20 mouse cellular contexts compared by ENCODE assay signal in genomic region chr11:102835549-102835948, GRCm38 (mm10). TPM values are rescaled to one million over a fixed set of nuclear protein-coding genes. Genes with fewer than 3 reads are reported as not detected.
DNase-seq lines count a peak whose midpoint lies in the region; ATAC-seq and TF ChIP-seq lines count a peak whose summit lies in the region.
"Had no signal": no experiment of that assay in that cellular context is flagged by ENCODE, and none has a peak within 500 bp of the region (broad histone marks: within the 10 kb centered on the region; RNA-seq: fewer than 3 reads in every experiment).

Gene Higd1b, plus strand, starts transcription at chr11:102835849.

- H3K27ac ChIP-seq in hindbrain, postnatal 0 days = peak within 1 kb of the TSS; percentile 20; the same call in 1 of the 2 replicates
- H3K27ac ChIP-seq in hindbrain, embryonic 12.5 days = no peak within 1 kb of the TSS
- H3K27ac ChIP-seq in neural tube, embryonic 14.5 days (ENCODE audit: low read depth, low read length) = no peak within 1 kb of the TSS
- H3K27ac ChIP-seq: embryonic facial prominence, embryonic 15.5 days had no signal

- DNase-seq in heart, adult 18-20 months = no peak
- no peak for DNase-seq in heart, adult 9 months (ENCODE audit: low spot score in 2 of 2)
- no peak for DNase-seq in hindbrain, postnatal 0 days (ENCODE audit: low spot score)
- DNase-seq in neural tube, embryonic 10.5 days (ENCODE audit: extremely low spot score, low spot score) = no peak
- no peak for DNase-seq in ovary, adult 18-20 months (ENCODE audit: low spot score)
- DNase-seq: adrenal gland, adult 8-10 months; cerebellum, adult 2 months; forebrain, postnatal 0 days; gastrocnemius, postnatal 25 days; kidney, postnatal 36 days; right cerebral cortex, postnatal 14 days; thymus, postnatal 36 days had no signal

- TF ChIP-seq CTCF in hindbrain, postnatal 0 days (IDR thresholded peaks at IDR 0.05; ENCODE audit: low read depth) = no peak

- no peaks in the 10 kb centered on the region for H3K27me3 ChIP-seq in hindbrain, postnatal 0 days (ENCODE audit: insufficient read depth, low read length)
- no peaks in the 10 kb centered on the region for H3K27me3 ChIP-seq in hindbrain, embryonic 12.5 days
- no peaks in the 10 kb centered on the region for H3K27me3 ChIP-seq in neural tube, embryonic 14.5 days (ENCODE audit: control insufficient read depth, insufficient read depth, low read length)
- H3K27me3 ChIP-seq: embryonic facial prominence, embryonic 15.5 days had no signal

- H3K4me2 ChIP-seq in hindbrain, postnatal 0 days (ENCODE audit: low read depth, low read length) = no peak within 1 kb of the TSS
- H3K4me2 ChIP-seq in hindbrain, embryonic 12.5 days (replicated peaks) = no peak within 1 kb of the TSS
- no peak within 1 kb of the TSS for H3K4me2 ChIP-seq in neural tube, embryonic 14.5 days (ENCODE audit: low read depth, low read length)
- H3K4me2 ChIP-seq: embryonic facial prominence, embryonic 15.5 days had no signal

- 75% methylated on average over 4 of the region's 4 CpGs for WGBS in hindbrain, postnatal 0 days
- WGBS in hindbrain, embryonic 12.5 days = 69% methylated on average over 4 of the region's 4 CpGs
- WGBS in neural tube, embryonic 14.5 days = 78% methylated on average over 4 of the region's 4 CpGs

- no peak within 1 kb of the TSS for H3K4me3 ChIP-seq in hindbrain, postnatal 0 days (ENCODE audit: low read length)
- no peak within 1 kb of the TSS for H3K4me3 ChIP-seq in hindbrain, embryonic 12.5 days
- H3K4me3 ChIP-seq in neural tube, embryonic 14.5 days (ENCODE audit: low read depth, low read length) = no peak within 1 kb of the TSS
- H3K4me3 ChIP-seq: embryonic facial prominence, embryonic 15.5 days had no signal

- no peak for ATAC-seq in hindbrain, postnatal 0 days
- ATAC-seq in hindbrain, embryonic 12.5 days (ENCODE audit: low FRiP score) = no peak
- ATAC-seq in neural tube, embryonic 14.5 days (ENCODE audit: low read depth) = no peak
- ATAC-seq: forebrain, postnatal 0 days; intestine, postnatal 0 days had no signal

- no peaks in the 10 kb centered on the region for H3K4me1 ChIP-seq in hindbrain, postnatal 0 days (ENCODE audit: insufficient read depth, low read length)
- 0 out of 2 replicates have a peak, but pooled peaks cover 3% of the 10 kb centered on the region for H3K4me1 ChIP-seq in hindbrain, embryonic 12.5 days
- H3K4me1 ChIP-seq in neural tube, embryonic 14.5 days (ENCODE audit: control insufficient read depth, insufficient read depth, low read length) = no peaks in the 10 kb centered on the region

- no peak within 1 kb of the TSS for H3K9ac ChIP-seq in hindbrain, postnatal 0 days (replicated peaks; ENCODE audit: low read length)
- H3K9ac ChIP-seq in hindbrain, embryonic 12.5 days = no peak within 1 kb of the TSS
- no peak within 1 kb of the TSS for H3K9ac ChIP-seq in neural tube, embryonic 14.5 days (replicated peaks; ENCODE audit: low read depth, low read length)
- H3K9ac ChIP-seq: embryonic facial prominence, embryonic 15.5 days; forebrain, postnatal 0 days had no signal

- H3K36me3 ChIP-seq in hindbrain, postnatal 0 days (ENCODE audit: insufficient read depth, low read length) = peaks cover 28% of the 10 kb centered on the region
- peaks cover 43% of the 10 kb centered on the region for H3K36me3 ChIP-seq in hindbrain, embryonic 12.5 days
- peaks cover 35% of the 10 kb centered on the region for H3K36me3 ChIP-seq in neural tube, embryonic 14.5 days (ENCODE audit: control insufficient read depth, insufficient read depth, low read length)

- H3K9me3 ChIP-seq in hindbrain, postnatal 0 days (ENCODE audit: low read length) = no peaks in the 10 kb centered on the region
- no peaks in the 10 kb centered on the region for H3K9me3 ChIP-seq in hindbrain, embryonic 12.5 days (replicated peaks)
- H3K9me3 ChIP-seq in neural tube, embryonic 14.5 days (ENCODE audit: control insufficient read depth, low read length) = no peaks in the 10 kb centered on the region
- H3K9me3 ChIP-seq: embryonic facial prominence, embryonic 15.5 days had no signal

RNA-seq across cellular contexts. Expression of gene Higd1b, which starts in this region (rescaled TPM):
- total RNA-seq in heart, adult 18-20 months (2021) = 10 to 100 TPM; 10.6 to 15.7 TPM
- 12.4 and 15.8 TPM in 2 replicates for total RNA-seq in hindbrain, postnatal 0 days (2014; rRNA removed)
- polyA plus RNA-seq in hindbrain, postnatal 0 days (2015; fragmentation: Nextera tagmentation; extraction: Ambion mirVana) = 14.5 and 15.0 TPM in 2 replicates
- not detected in 2 replicates for polyA plus RNA-seq in hindbrain, embryonic 12.5 days (2016; fragmentation: Nextera tagmentation; extraction: Ambion mirVana)
- polyA plus RNA-seq in neural tube, embryonic 14.5 days (2014; fragmentation: Nextera tagmentation; extraction: Ambion mirVana) = 5.0 and 10.2 TPM in 2 replicates
- total RNA-seq: hematopoietic stem cell, adult 5-6 weeks; megakaryocyte-erythroid progenitor cell, adult 5-6 weeks had no signal
- polyA plus RNA-seq: C2C12; liver, embryonic 16.5 days had no signal
